Mouse (Mus musculus) myocyte (in vitro differentiated cells): ENCODE results near the gene Arl6ip4. TPM values are rescaled to one million over a fixed set of nuclear protein-coding genes. Genes with fewer than 3 reads are reported as not detected.
A peak's percentile ranks its signal among the peaks of the same experiment; 100 is the strongest.

Source experiments
- H3K27me3 ChIP-seq: one replicate; pipeline ENCODE4 v1.6.1; 2011; ENCODE audit not compliant: control insufficient read depth, insufficient read depth, insufficient read length
- H3K36me3 ChIP-seq: one replicate; pipeline ENCODE4 v1.6.1; 2011; ENCODE audit not compliant: control insufficient read depth, insufficient read depth
- H3K4me2 ChIP-seq: one replicate; pipeline ENCODE4 v1.6.1; 2011; ENCODE audit warnings: low read depth, control low read depth
- H3K4me3 ChIP-seq: one replicate; pipeline ENCODE4 v1.5.1; 2011; ENCODE audit warnings: mild to moderate bottlenecking, control low read depth, moderate library complexity
- H3K79me2 ChIP-seq: one replicate; pipeline ENCODE4 v1.6.1; 2011; ENCODE audit not compliant: control insufficient read depth, insufficient read depth
- H3ac ChIP-seq: one replicate; pipeline ENCODE4 v1.6.1; 2011; ENCODE audit not compliant: control insufficient read depth, insufficient read length
- CEBPB ChIP-seq: IDR thresholded peaks from 2 replicates; pipeline ENCODE4 v1.6.1; 2011; ENCODE audit warnings: mild to moderate bottlenecking, moderate library complexity; ENCODE audit not compliant: poor library complexity, insufficient read depth, severe bottlenecking
- E2F4 ChIP-seq: IDR thresholded peaks from one replicate; pipeline ENCODE4 v1.6.1; 2011; ENCODE audit warnings: mild to moderate bottlenecking, control low read depth, moderate library complexity; ENCODE audit not compliant: insufficient read depth
- MAX ChIP-seq: IDR thresholded peaks from one replicate; pipeline ENCODE4 v1.6.1; 2011; ENCODE audit warnings: low read depth, mild to moderate bottlenecking, control low read depth
- MYOD1 ChIP-seq, 3 experiments: IDR thresholded peaks; one replicate each; pipeline ENCODE4 v1.6.1; 2011; ENCODE audit warnings: control low read depth in 2 of 3, low read depth in 2 of 3, mild to moderate bottlenecking in 2 of 3, moderate library complexity in 1 of 3; ENCODE audit not compliant: insufficient read length in 2 of 3, control insufficient read depth in 1 of 3
- MYOG ChIP-seq, 3 experiments: IDR thresholded peaks; one replicate each; pipeline ENCODE4 v1.6.1; 2011; ENCODE audit warnings: control low read depth in 2 of 3, low read depth in 2 of 3, mild to moderate bottlenecking in 2 of 3; ENCODE audit not compliant: insufficient read length in 2 of 3, control insufficient read depth in 1 of 3, insufficient read depth in 1 of 3
- POLR2A ChIP-seq: IDR thresholded peaks from one replicate; pipeline ENCODE4 v1.6.1; 2011; ENCODE audit warnings: low read depth, mild to moderate bottlenecking, control low read depth, moderate library complexity; ENCODE audit not compliant: insufficient read length
- POLR2AphosphoS2 ChIP-seq: IDR thresholded peaks from one replicate; pipeline ENCODE4 v1.6.1; 2011; ENCODE audit warnings: low read depth, control low read depth; ENCODE audit not compliant: insufficient read length
- REST ChIP-seq: IDR thresholded peaks from one replicate; pipeline ENCODE4 v1.6.1; 2011; ENCODE audit warnings: mild to moderate bottlenecking, control low read depth, moderate library complexity; ENCODE audit not compliant: insufficient read depth, insufficient read length
- SRF ChIP-seq: IDR thresholded peaks from one replicate; pipeline ENCODE4 v1.6.1; 2011; ENCODE audit warnings: low read depth; ENCODE audit not compliant: control insufficient read depth, insufficient read length
- TCF12 ChIP-seq: IDR thresholded peaks from one replicate; pipeline ENCODE4 v1.6.1; 2011; ENCODE audit warnings: mild to moderate bottlenecking, control low read depth; ENCODE audit not compliant: poor library complexity, insufficient read depth, severe bottlenecking
- TCF3 ChIP-seq: IDR thresholded peaks from one replicate; pipeline ENCODE4 v1.6.1; 2011; ENCODE audit warnings: low read depth, control low read depth; ENCODE audit not compliant: insufficient read length
- USF1 ChIP-seq: IDR thresholded peaks from one replicate; pipeline ENCODE4 v1.6.1; 2011; ENCODE audit warnings: low read depth, mild to moderate bottlenecking, control low read depth, moderate library complexity
- polyA plus RNA-seq: library from polyadenylated mRNA; unstranded; fragments of >200 nt; fragmentation: generic; extraction: Trizol; gene quantifications from one replicate; pipeline ENCODE4 v1.2.1, GENCODE M21; 2012; ENCODE audit warnings: missing spikeins

Arl6ip4 gene
- polyA plus RNA-seq, 1 experiment = 55.0 TPM

- no peaks in the 10 kb centered on the region for H3K36me3 ChIP-seq
- peaks cover 12% of the 10 kb centered on the region for H3K79me2 ChIP-seq
- H3ac ChIP-seq = peak overlapping the region; percentile 82
- H3K4me3 ChIP-seq = peak overlapping the region; percentile 84
- H3K27me3 ChIP-seq = no peaks in the 10 kb centered on the region
- H3K4me2 ChIP-seq = peak overlapping the region; percentile 100
- TF ChIP-seq POLR2AphosphoS2 (no peak), MYOD1 (IDR thresholded peaks at IDR 0.05; ENCODE audit: control insufficient read depth in 1 of 3, insufficient read length in 2 of 3, low read depth in 2 of 3) (no peak), E2F4 (no peak), POLR2A (no peak), SRF (no peak), TCF3 (no peak), MYOG (IDR thresholded peaks at IDR 0.05; ENCODE audit: control insufficient read depth in 1 of 3, insufficient read depth in 1 of 3, insufficient read length in 2 of 3, low read depth in 2 of 3) (no peak), USF1 (no peak), MAX (no peak), TCF12 (no peak), REST (no peak), CEBPB (no peak)
Measured at GRCm38 (mm10) chr5:124112531-124112930, 3.4 kb upstream of the Arl6ip4 start.

- Histone ChIP-seq H3K4me3 (peak overlapping the region; percentile 84), H3K27me3 (no peaks in the 10 kb centered on the region), H3K36me3 (no peaks in the 10 kb centered on the region), H3ac (peak overlapping the region; percentile 82), H3K79me2 (peaks cover 12% of the 10 kb centered on the region), H3K4me2 (peak overlapping the region; percentile 100)
- TF ChIP-seq TCF3 (no peak), TCF12 (no peak), MYOG (IDR thresholded peaks at IDR 0.05; ENCODE audit: control insufficient read depth in 1 of 3, insufficient read depth in 1 of 3, insufficient read length in 2 of 3, low read depth in 2 of 3) (no peak)
Measured at GRCm38 (mm10) chr5:124113030-124113429, 2.9 kb upstream of the Arl6ip4 start.

GRCm38 (mm10) chr5:124114276-124115025 lies 1.4 kb upstream of the Arl6ip4 start:
- no peak overlapping the region for H3K4me3 ChIP-seq
- peaks cover 4% of the 10 kb centered on the region for H3K36me3 ChIP-seq
- no peaks in the 10 kb centered on the region for H3K27me3 ChIP-seq
- no peak for TF ChIP-seq CEBPB
- no peak for TF ChIP-seq TCF3
- no peak for TF ChIP-seq E2F4
- no peak for TF ChIP-seq MYOD1 (IDR thresholded peaks at IDR 0.05; ENCODE audit: control insufficient read depth in 1 of 3, insufficient read length in 2 of 3, low read depth in 2 of 3)
- no peak for TF ChIP-seq MAX
- no peak overlapping the region for H3K4me2 ChIP-seq
- no peak overlapping the region for H3ac ChIP-seq
- peaks cover 12% of the 10 kb centered on the region for H3K79me2 ChIP-seq

GRCm38 (mm10) chr5:124115531-124115930 lies 358 bp upstream of the Arl6ip4 start:
- Histone ChIP-seq H3K36me3 (peaks cover 4% of the 10 kb centered on the region), H3K27me3 (no peaks in the 10 kb centered on the region)
- TF ChIP-seq TCF3 (no peak), REST (no peak), POLR2A (no peak), TCF12 (no peak), USF1 (no peak), CEBPB (no peak)

GRCm38 (mm10) chr5:124119204-124119603 lies 3.3 kb downstream of the Arl6ip4 start:
- peaks cover 4% of the 10 kb centered on the region for H3K36me3 ChIP-seq

More at GRCm38 (mm10) chr5:124115531-124115930, 358 bp upstream of the Arl6ip4 start:
- H3K4me3 ChIP-seq = peak overlapping the region; percentile 87
- peaks cover 12% of the 10 kb centered on the region for H3K79me2 ChIP-seq
- H3ac ChIP-seq = peak overlapping the region; percentile 60
- H3K4me2 ChIP-seq = peak overlapping the region; percentile 57

More at GRCm38 (mm10) chr5:124119204-124119603, 3.3 kb downstream of the Arl6ip4 start:
- Histone ChIP-seq H3K27me3 (no peaks in the 10 kb centered on the region), H3K4me2 (no peak overlapping the region), H3K4me3 (no peak overlapping the region), H3ac (no peak overlapping the region), H3K79me2 (peaks cover 12% of the 10 kb centered on the region)
- no peak for TF ChIP-seq MYOD1 (IDR thresholded peaks at IDR 0.05; ENCODE audit: control insufficient read depth in 1 of 3, insufficient read length in 2 of 3, low read depth in 2 of 3)
